ENCODE assay signal across 8 mouse cellular contexts in the genomic region with DNA sequence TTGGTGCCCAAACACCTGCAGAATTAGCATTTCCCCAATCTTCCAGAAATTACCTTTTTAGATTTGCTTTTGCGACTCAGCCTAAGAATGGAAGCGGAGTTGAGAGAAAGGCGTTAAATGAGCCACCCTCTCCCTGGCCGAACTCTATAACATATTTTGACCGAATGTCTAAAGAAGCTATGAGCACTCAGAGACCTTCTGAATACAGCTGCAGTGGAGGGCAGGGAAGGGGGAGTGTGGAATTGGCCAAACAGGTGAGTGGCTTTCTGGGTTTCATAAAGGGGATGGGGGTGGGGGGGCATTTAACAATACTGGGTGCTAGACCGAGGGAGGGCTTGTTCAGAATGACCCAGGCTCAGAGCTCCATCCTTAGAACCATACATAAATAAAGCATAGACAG. TPM values are rescaled to one million over a fixed set of nuclear protein-coding genes. Genes with fewer than 3 reads are reported as not detected.
DNase-seq lines count a peak whose midpoint lies in the region; ATAC-seq and TF ChIP-seq lines count a peak whose summit lies in the region.

No protein-coding gene starts in this region.

- no peaks in the 10 kb centered on the region for H3K27me3 ChIP-seq in heart, embryonic 11.5 days (ENCODE audit: control insufficient read depth, insufficient read depth, low read length)
- peaks cover 32% of the 10 kb centered on the region for H3K27me3 ChIP-seq in G1E (ENCODE audit: insufficient read depth, low read length)
- H3K27me3 ChIP-seq in hindbrain, embryonic 10.5 days (ENCODE audit: insufficient read depth, poor library complexity, severe bottlenecking) = peaks cover 38% of the 10 kb centered on the region
- peaks cover 36% of the 10 kb centered on the region for H3K27me3 ChIP-seq in liver, postnatal 0 days (ENCODE audit: insufficient read depth, low read length)

- peak overlapping the region; percentile 63 for H3K9ac ChIP-seq in heart, embryonic 11.5 days (ENCODE audit: low read depth, low read length)
- peak overlapping the region; percentile 85; the same call in 1 of the 2 replicates for H3K9ac ChIP-seq in liver, postnatal 0 days (replicated peaks)

- no peak for ATAC-seq in heart, embryonic 11.5 days (replicated peaks; ENCODE audit: insufficient number of reproducible peaks, low FRiP score, low TSS enrichment)
- ATAC-seq in G1E (ENCODE audit: extremely low read depth, insufficient number of reproducible peaks, low FRiP score, poor library complexity, severe bottlenecking) = no peak
- no peak for ATAC-seq in liver, postnatal 0 days
- no peak for ATAC-seq in activated CD4-positive, CD25-positive, alpha-beta regulatory T cell, adult 4 months

- no peaks in the 10 kb centered on the region for H3K9me3 ChIP-seq in heart, embryonic 11.5 days (replicated peaks; ENCODE audit: control insufficient read depth, low read length)
- peaks cover 21% of the 10 kb centered on the region for H3K9me3 ChIP-seq in G1E (replicated peaks)
- H3K9me3 ChIP-seq in hindbrain, embryonic 10.5 days = no peaks in the 10 kb centered on the region
- H3K9me3 ChIP-seq in liver, postnatal 0 days (ENCODE audit: low read length) = no peaks in the 10 kb centered on the region

- TF ChIP-seq CTCF in G1E (IDR thresholded peaks at IDR 0.05; ENCODE audit: low read depth, low read length) = no peak
- no peak for TF ChIP-seq CTCF in liver, postnatal 0 days (IDR thresholded peaks at IDR 0.05; ENCODE audit: low read depth)

- no peak for TF ChIP-seq EP300 in liver, postnatal 0 days (IDR thresholded peaks at IDR 0.05; ENCODE audit: low read depth)

- 15% methylated on average over 6 of the region's 6 CpGs for WGBS in heart, embryonic 11.5 days (ENCODE audit: insufficient replicate concordance)
- WGBS in hindbrain, embryonic 10.5 days = 7% methylated on average over 6 of the region's 6 CpGs
- 29% methylated on average over 6 of the region's 6 CpGs for WGBS in liver, postnatal 0 days (ENCODE audit: insufficient replicate concordance)

- H3K4me3 ChIP-seq in heart, embryonic 11.5 days (ENCODE audit: low read depth, low read length) = peak overlapping the region; percentile 98
- peak overlapping the region; percentile 85 for H3K4me3 ChIP-seq in G1E (ENCODE audit: low read depth, low read length)
- peak overlapping the region; percentile 79 for H3K4me3 ChIP-seq in hindbrain, embryonic 10.5 days
- peak overlapping the region; percentile 74 for H3K4me3 ChIP-seq in liver, postnatal 0 days (ENCODE audit: low read depth, low read length)

- peaks cover 49% of the 10 kb centered on the region for H3K4me1 ChIP-seq in heart, embryonic 11.5 days (ENCODE audit: control insufficient read depth, insufficient read depth, low read length)
- H3K4me1 ChIP-seq in G1E (ENCODE audit: insufficient read depth, low read depth, low read length) = peaks cover 75% of the 10 kb centered on the region
- peaks cover 92% of the 10 kb centered on the region for H3K4me1 ChIP-seq in hindbrain, embryonic 10.5 days (replicated peaks)
- peaks cover 38% of the 10 kb centered on the region for H3K4me1 ChIP-seq in liver, postnatal 0 days (ENCODE audit: insufficient read depth)

- H3K36me3 ChIP-seq in heart, embryonic 11.5 days (ENCODE audit: control insufficient read depth, insufficient read depth, low read length) = 0 out of 2 replicates have a peak, but pooled peaks cover 1% of the 10 kb centered on the region
- peaks cover 19% of the 10 kb centered on the region for H3K36me3 ChIP-seq in G1E (replicated peaks)
- peaks cover 11% of the 10 kb centered on the region for H3K36me3 ChIP-seq in hindbrain, embryonic 10.5 days
- H3K36me3 ChIP-seq in liver, postnatal 0 days (replicated peaks; ENCODE audit: insufficient read depth, low read length) = no peaks in the 10 kb centered on the region

- no peak for DNase-seq in heart, adult 9 months (ENCODE audit: low spot score in 2 of 2)
- DNase-seq in G1E (ENCODE audit: low spot score) (no peak), MN1 (ENCODE audit: low spot score) (no peak)
- no peak for DNase-seq in hindbrain, embryonic 10.5 days (ENCODE audit: low spot score)
- DNase-seq in liver, postnatal 0 days = no peak
- DNase-seq in cerebellum, adult 8-10 months = no peak

- H3K27ac ChIP-seq in heart, embryonic 11.5 days (ENCODE audit: low read depth, low read length) = peak overlapping the region; percentile 100
- peak overlapping the region; percentile 95 for H3K27ac ChIP-seq in hindbrain, embryonic 10.5 days
- H3K27ac ChIP-seq in liver, postnatal 0 days (ENCODE audit: low read depth) = peak overlapping the region; percentile 97

- peak overlapping the region; percentile 96 for H3K4me2 ChIP-seq in heart, embryonic 11.5 days
- H3K4me2 ChIP-seq in liver, postnatal 0 days (ENCODE audit: low read depth, low read length) = peak overlapping the region; percentile 87

RNA-seq across cellular contexts. Expression of a gene that starts 0.7 kb away (rescaled TPM):
- 18.9 and 26.9 TPM in 2 replicates for polyA plus RNA-seq in heart, embryonic 11.5 days (2014; fragmentation: Nextera tagmentation; extraction: Ambion mirVana)
- total RNA-seq in G1E (2014; fragmentation: Nextera tagmentation) (8.4 and 10.0 TPM in 2 replicates), G1E (2017) (8.5 and 11.0 TPM in 2 replicates)
- 18.8 and 23.1 TPM in 2 replicates for polyA plus RNA-seq in G1E (2012)
- 20.3 and 34.2 TPM in 2 replicates for polyA plus RNA-seq in hindbrain, embryonic 10.5 days (2016; fragmentation: Nextera tagmentation; extraction: Ambion mirVana)
- 5.0 and 5.3 TPM in 2 replicates for polyA plus RNA-seq in liver, postnatal 0 days (2015; fragmentation: Nextera tagmentation; extraction: Ambion mirVana)
- 10 to 100 TPM in 1 of 2 experiments, 1 to 10 TPM in 1; 8.6 to 13.6 TPM for polyA plus RNA-seq in activated CD4-positive, CD25-positive, alpha-beta regulatory T cell, adult 4 months (2017; shearing (Covaris generic))
